Mouse (Mus musculus): Measurements from ENCODE around the gene Ano9.

Ano9 gene

DNA sequence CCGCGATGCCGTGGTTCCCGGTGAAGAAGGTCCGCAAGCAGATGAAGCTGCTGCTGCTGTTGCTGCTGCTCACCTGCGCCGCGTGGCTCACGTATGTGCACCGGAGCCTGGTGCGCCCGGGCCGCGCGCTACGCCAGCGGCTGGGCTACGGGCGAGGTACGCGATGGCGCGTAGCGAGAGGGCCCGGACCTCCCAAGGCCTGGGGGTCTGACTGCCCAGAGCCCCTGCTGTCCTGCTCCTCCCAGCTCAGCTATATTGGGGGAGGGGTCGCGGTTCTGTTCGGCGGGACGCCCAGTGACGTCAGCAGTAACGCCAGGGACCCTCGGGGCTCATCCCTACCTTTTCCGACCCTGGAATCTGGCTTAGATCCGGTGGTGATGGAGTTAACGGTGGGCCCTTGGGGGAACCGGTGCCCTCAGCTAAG, 56.3 kb downstream of the Ano9 start:
- DNase-seq = no peak

GRCm38 (mm10) chr7:141060426-141061242, 57.0 kb downstream of the Ano9 start, which contains the start of gene B4galnt4:
Gene B4galnt4, plus strand, starts transcription at chr7:141061104.
- peak; percentile 62 for DNase-seq

GRCm38 (mm10) chr7:141059929-141060328, 57.7 kb downstream of the Ano9 start:
- no peak for DNase-seq

DNA sequence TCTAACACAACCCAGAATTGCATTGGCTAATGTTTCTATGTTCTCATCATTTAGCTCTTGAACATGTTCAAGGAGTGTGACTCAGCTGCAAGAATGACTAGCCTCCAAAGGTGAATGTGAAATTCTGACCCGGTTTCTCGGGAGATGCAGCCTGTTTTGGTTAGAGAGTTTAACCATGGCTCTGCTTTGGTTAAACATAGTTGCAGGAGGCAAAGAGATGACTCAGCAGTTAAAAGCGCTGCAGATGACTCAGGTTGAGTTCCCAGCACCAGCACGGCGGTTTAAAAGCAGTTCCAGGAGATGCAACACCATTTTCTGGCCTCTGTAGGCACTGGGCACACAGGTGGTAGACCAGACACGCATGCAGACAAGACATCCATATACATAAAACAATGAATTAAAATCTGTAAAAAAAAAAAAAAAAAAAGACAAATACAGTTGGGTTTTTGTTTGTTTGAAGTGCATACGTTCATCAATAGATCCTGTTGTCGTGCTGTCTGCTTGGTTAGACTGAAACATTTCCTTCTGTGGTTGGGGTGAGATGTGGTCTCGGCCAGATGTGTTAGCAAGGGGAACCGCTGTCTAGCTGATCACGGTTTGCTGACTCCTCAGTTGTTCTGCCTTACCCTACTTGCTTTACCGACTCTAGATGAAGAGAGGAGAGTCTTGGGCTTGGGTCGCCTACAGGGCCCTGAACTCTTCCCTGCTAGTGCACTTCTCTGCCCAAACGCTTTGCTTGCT, 58.8 kb downstream of the Ano9 start:
- no peak for DNase-seq

DNA sequence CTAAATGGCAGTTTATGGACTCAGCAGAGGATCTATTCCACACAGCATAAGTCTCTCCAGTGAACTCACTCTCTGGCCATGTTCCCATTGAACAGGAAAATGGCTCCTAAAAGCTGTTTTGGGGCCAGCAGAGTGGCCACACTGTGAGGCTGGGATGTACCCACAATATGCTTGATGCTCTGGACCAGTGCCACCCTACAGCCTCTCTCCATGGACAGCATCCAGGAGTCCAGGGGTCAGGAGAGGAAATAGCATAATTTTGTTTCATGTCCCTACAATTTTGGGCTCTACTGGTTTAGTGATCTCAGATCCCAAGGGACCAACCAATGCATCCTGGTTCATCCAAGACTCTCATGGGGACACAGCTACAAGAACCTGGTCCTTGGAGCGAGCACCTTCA, 60.1 kb downstream of the Ano9 start:
- no peak for DNase-seq

DNA sequence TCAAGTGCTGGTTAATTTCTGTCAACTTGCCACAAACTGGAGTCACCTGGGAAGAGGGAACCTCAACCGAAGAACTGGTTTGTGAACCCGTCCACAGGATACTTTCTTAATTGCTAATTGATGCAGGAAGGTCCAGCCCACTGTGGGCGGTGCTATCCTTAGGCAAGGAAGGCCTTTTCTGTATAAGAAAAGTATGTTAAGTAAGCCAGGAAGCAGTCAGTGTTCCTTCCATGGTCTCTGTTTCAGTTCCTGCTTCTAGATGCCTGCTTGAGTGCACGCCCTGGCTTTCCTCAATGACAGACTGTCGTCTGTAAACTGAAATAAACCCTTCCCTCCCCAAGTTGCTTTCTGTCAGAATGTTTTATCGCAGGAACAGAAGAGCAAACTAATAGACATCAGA, 60.6 kb downstream of the Ano9 start:
- DNase-seq = no peak

- no peak for DNase-seq
These were observed 61.8 kb downstream of the Ano9 start for GRCm38 (mm10) chr7:141055785-141056184.

DNA sequence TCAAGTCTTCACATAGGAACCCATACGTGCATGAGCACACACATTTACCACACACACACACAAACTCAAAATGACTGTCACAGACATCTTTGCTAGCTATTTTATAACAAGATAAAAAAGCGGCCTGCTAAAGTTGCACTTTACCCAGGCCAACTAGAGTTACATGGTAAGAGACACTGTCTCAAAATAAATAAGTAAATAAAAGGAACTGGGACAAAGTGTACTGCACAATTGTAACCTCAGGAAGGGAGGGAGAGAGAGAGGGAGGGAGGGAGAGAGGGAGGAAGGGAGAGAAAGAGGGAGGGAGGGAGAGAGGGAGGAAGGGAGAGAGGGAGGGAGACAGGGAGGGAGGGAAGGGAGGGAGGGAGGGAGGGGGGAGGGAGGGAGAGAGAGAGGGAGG, 65.2 kb downstream of the Ano9 start:
- no peak for DNase-seq

GRCm38 (mm10) chr7:141052016-141052415, 65.6 kb downstream of the Ano9 start:
- no peak for DNase-seq

All from lung, postnatal 14 days (tissue).